Mouse (Mus musculus): ENCODE data around the gene Fitm1.

- TF ChIP-seq POLR2A (IDR thresholded peaks at IDR 0.05; ENCODE audit: insufficient read length, low read depth) (no peak), USF1 (IDR thresholded peaks at IDR 0.05; ENCODE audit: low read depth) (no peak), MYOD1 (IDR thresholded peaks at IDR 0.05; ENCODE audit: control insufficient read depth in 1 of 3, insufficient read length in 2 of 3, low read depth in 2 of 3) (no peak), CEBPB (IDR thresholded peaks at IDR 0.05; ENCODE audit: insufficient read depth, poor library complexity, severe bottlenecking) (no peak), MYOG (IDR thresholded peaks at IDR 0.05; ENCODE audit: control insufficient read depth in 1 of 3, insufficient read depth in 1 of 3, insufficient read length in 2 of 3, low read depth in 2 of 3) (no peak)
Observed at GRCm38 (mm10) chr14:55551347-55551746, 24.1 kb upstream of the Fitm1 start.
